Mouse (Mus musculus): ENCODE data around the gene Tsn.

The Tsn gene

DNA sequence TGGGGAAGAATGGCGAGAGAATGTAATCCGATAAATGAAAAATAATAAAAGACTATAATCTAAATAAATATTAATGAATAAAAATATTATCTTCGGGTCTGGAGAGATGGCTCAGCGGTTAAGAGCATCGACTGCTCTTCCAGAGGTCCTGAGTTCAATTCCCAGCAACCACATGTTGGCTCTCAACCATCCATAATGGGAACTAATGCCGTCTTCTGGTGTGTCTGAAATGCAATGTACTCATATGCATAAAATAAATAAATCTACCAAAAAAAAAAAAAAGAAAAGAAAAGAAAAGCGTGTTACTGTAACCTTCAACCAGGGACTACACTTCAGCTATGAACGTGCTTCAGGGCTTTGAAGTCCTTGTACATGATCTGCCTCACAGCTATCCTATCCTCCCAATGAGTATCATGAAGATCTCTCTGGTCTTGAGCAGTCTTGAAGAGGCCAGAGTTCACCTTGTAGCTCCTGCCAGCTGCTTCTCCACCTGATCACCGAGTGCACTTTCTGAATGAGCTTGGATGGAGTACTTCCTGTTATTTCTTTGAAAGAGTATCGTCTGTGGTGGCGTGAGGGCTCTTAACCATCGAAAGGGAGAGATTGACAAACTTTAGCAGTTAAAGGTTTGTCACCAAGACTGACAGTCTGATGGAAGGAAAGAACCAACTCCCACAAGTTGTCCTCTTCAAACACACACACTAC is at the start of gene Tsn:
Tsn (minus strand) TSS at position 118 of the 705 bp plus-strand sequence.
- no peak for DNase-seq (ENCODE audit: low read depth, low spot score)

DNA sequence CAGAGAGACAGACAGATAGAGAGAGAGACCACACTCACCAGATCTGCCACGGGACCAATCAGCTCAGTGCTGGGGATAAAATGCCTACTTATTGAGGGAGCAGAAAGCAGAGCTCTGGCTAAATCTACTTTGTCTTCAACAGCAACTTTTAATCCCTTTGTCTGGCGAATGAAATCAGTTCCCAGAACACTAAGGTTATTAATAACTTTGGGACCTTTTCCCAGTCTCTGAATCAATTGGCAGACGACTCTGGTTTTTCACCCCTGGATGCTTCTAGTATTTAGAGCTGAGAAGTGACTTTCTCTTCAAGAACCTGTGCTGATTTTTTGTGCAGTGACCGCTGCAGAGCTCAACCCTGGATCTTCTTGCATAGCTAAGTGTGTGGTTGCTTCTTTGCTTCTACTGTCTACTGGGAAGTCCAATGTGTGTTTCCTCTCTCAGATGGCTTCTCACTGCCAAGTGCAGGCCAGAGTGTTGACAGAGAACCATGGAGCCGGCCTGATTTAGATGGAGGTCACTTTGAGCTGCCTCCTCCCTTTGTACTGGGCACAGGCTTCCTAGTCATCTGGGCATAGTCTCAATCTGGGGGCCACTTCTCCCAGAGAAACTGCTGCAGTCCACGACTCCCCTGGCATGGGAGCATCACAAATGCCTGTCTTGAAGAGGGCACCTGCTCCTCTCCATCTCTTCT is 47.7 kb upstream of the Tsn start:
- no peak for DNase-seq (ENCODE audit: low read depth, low spot score)

DNA sequence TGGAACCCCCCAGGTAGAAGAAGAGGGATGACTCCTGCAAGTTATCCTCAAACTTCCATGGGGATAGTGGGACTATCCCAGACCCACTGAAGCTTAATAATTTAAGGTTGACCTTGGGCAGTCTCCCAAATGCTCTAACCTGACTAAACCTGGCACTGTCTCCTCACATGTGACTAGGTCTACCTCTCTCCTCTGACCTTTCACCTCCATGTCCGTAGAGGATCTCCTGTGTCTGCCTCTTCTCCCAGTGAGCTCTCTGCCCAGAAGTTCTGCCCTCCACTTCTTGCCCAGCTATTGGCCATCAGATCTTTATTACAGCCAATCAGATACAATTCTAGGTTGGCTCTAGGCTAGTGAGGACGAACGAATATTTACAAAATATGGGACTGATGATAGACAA is 38.4 kb upstream of the Tsn start:
- DNase-seq (ENCODE audit: low read depth, low spot score), result no peak

DNA sequence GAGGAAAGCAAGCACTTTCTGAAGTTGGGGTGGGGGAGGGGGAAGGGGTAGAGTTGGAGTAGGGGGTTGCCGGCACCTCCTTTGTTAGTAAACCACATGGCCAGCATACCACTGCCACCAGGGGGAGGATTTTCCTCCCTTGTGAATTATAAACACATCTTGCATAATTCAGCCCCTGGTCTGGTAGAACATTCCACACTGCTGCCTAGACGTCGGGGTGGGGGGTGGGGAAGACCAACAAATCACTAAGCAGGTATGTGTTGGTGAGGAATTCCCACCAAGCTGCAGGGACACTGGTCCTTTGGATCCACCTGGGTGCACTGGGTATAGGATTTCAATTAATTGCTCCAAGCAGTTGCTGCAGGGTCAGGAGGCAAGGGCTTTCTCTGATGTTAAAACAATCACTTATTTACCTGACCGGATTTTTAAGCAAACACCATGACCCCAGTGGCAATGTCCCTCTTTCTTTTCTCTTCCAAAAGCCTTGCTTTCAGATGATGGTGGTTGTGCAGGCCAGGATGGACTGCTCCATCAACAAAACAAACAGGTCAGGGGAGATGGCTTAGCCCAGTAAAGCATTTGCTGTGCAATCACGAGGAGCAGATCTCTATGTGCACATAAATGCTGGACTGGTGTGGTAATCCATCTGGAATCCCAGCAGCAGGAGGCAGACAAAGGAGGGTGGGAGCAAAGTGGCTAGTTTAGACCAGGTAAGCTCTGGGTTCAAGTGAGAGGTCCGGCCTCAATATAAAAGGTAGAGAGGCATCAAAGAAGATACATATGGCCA is 32.3 kb upstream of the Tsn start:
- no peak for DNase-seq (ENCODE audit: low read depth, low spot score)

DNA sequence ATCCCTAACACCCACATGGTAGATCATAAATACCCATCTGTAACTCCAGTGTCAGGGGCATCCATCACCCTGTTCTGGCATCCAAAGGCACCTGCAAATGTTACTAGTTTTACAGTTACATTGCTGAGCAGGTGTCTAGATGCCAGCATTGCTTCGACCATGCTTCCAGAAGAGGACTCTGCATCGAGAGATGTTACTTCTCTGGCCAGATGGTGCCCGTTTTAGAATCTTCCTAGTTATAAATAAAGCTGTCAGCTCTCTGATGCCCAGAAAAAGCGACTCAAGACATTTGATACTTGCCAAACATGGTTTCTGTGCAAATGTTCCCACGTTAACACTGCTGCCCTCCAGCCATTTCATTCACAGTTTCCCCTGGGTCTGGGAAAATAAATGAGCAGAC is 26.4 kb upstream of the Tsn start:
- DNase-seq (ENCODE audit: low read depth, low spot score), result no peak

DNA sequence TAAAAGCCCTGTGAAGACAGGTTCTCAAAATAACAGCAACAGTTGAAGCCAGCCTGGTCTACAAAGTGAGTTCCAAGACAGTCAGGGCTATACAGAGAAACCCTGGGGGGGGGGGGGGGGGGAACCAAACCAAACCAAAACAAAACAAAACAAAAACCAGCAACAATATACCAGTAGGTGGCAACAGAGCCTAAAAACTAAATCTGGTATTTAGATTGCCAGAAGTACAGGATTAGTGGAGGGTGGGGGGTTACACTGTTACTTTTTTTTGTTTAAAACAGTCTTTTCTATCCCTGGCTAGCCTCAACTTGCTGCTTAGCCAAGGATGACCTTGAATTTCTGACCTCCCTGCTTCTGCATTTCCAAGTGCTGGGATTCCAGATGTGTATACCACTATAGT is 24.3 kb upstream of the Tsn start:
- no peak for DNase-seq (ENCODE audit: low read depth, low spot score)

DNA sequence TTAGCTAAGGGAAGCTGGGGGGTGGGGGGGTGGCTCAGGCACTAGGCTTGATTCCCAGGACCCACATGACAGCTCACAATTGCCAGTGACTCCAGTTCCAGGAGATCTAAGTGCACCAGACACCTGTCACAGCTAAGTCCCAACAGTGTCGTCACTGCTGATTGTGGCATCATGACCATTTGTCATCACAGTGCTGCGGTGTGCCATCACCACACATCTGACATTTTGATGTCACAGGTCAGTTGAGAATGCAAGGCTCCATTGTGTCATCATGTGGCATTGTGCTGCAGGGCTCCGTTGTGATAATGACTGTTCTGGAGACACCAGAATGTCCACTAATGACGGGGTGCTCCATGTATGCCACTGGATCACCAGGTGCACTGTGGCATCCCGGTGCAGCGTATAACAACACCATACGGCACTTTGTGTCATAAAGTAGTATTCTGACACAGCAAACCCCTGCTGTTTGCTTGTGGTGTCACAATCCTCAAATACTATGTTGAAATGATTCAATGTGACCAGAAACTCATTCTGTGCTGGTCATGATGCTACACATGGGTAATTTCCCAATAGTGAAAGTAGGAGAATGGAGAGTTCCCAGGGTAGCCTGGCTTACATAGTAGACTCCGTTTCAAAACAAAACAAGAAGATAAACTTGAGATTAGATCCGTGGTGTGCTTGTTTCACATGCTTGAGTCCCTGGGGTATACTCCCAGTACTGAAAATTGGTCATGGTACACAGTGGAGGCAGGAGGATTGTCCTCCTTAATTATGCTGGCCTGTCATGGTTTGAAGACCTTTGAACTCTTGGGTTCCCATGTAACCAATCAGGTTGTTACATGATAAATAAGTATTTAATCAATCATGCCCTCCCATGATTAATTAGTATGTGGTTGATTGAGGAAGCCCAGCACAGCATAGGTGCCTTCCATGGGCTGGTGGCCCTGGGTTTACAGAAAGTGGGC is 23.5 kb upstream of the Tsn start:
- DNase-seq (ENCODE audit: low read depth, low spot score), result no peak

DNA sequence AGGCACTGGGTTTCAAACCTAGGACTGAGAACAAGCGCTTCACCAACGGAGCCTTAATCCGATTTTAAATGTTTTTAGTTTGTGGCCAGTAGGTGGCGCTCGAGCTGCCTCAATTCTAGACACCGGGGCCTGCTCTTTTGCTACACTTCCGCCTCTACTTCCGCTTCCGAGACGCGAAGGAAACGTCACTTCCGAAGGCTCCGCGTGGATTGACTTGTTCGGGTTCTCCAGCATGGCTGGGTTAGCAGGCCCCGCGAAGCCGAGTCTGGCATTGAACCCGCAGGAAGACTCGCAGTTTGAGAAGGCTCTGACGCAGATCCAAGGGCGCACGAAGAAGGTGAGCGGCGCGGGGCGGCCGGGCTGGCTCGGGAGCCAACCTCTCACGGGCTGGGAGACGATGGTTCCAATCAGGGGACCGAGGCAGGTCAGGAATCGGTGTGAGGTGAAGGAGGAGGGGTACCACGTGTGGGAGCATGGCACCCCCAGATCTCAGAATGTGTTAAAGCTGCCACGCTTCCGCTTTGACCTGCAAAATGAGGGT is 10.2 kb upstream of the Tsn start, which contains the start of gene Nifk:
Nifk (plus strand) TSS at position 179 of the 541 bp plus-strand sequence.
- DNase-seq (ENCODE audit: low read depth, low spot score), result peak; percentile 96

DNA sequence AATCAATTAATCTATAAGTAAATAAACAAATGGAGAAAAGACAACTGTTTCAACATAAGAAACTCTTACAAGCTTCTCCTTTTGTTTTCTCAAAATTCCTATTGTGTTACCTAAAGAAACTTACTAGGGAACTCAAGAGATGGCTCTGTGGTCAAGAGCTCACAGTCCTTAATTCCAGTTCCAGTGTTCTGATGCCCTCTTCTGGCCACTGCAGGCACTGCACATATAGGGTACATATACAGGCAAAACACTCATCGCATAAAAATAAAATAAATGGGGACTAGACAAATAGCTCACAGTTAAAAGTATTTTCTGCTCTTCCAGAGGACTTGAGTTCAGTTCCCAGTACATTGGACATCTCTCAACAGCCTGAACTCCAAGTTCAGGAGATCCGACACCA is 9.2 kb upstream of the Tsn start:
- no peak for DNase-seq (ENCODE audit: low read depth, low spot score)

DNA sequence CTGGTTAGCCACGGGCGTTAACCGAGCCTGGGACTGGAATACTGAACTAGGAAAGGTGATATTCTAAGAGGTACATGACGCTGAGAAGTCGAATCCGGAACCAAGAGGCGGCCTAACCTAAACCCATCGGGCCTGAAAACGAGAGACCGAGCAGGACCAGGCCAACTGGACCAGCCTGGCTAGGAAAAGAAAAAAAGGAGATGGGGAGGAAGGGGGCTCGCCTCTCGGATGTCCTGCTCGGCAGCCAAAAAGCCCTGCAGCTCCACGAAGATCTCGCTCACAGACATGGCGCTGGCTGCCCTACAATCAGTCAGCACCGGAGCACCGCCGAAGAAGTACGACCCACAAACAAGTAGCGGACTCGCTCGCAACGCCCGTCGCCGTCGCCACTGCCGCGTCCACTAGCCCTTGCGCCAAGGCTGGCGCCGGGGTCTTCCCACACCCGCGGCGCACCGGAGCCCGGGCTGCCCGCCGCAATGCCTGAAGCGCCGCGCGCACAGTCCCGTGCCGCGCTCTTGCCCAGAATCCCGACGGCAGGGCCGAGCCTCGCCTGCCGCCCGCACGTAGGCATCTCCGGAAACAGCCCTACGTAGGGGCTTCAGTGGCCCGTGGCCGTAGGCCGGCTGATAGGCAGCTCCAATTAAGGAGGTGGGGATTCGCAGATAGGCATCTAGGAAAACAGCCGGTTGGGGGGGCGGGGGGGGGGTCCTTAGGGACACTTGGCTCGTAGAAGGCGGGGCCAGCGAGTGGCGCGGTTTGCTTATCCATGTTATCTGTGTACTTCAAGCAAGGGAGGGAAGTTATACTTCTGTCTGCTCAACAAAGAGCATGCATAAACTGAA is 538 bp downstream of the Tsn start:
- peak; percentile 79 for DNase-seq (ENCODE audit: low read depth, low spot score)

DNA sequence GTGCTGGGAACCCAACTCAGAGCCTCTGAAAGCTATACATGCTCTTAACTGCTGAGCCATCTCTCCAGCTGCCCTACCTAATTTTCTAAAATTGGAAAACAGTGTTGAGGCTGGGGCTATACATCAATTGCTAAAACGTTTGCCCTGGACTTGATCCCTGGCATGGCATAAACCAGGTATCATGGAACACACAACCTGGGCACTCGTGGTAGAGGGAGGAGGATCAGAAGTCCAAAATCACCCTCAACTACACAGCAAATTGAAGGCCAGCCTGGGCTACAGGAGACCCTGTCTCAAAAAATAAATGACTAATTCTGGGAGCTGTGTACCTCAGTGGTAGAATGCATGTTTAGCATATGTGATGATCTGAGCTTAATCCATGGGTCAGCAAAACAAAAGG is 13.8 kb downstream of the Tsn start:
- DNase-seq (ENCODE audit: low read depth, low spot score), result no peak

DNA sequence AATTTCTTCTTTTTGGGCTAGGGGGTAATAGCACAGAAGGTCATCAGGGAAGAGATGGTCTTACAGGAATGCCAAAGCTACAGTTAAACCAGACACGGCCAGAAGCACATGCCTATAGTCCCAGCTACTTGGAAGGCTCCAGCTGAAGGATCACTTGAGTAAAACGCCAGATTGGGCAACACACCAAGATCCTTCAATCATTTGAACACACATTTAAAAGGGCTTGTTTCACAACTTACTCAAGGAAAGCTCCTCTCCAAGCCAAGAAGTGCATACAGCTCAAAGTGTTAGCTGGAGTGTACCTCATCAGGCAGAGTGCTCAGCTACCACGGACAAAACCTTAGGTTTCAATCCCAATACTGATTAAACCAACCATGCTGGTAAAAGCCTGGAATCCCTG is 14.9 kb downstream of the Tsn start:
- DNase-seq (ENCODE audit: low read depth, low spot score), result no peak

DNA sequence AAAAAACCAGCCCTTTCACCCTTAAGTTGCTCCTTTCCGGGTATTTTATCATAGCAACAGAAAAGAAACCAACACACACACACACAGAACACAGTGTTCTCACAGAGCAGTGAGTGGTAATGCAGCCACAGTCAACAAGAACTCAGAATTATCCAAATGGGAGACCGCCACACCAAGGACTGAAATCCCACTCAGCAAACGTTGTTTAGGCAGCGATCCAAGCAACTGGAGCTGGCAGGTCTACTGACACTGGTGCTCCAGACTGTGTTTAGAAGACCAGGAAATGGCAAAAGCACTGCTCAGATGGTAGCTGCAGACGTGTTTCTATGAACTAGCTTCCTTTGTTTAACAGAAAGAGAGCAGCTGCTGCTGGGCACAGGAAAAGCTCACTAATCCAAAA is 16.7 kb downstream of the Tsn start:
- no peak for DNase-seq (ENCODE audit: low read depth, low spot score)

DNA sequence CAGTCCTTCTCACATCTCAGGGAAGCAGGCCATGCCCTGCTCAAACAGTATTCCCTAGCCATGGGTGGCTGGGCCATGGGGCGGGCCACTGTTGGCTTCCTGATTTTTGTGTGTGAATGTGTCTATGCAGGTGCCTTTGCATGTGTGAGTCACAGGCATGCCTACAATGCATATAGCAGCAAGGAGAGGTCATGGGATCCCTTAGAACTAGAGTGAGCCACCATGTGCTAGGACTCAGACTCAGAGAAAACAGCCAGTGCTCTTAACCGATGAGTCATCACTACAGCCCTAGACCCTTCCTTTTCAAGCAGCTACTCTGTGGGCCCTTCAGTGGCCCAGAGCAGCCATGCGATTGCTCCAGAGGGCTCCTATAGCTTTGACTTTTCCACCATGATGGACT is 17.3 kb downstream of the Tsn start:
- no peak for DNase-seq (ENCODE audit: low read depth, low spot score)

DNA sequence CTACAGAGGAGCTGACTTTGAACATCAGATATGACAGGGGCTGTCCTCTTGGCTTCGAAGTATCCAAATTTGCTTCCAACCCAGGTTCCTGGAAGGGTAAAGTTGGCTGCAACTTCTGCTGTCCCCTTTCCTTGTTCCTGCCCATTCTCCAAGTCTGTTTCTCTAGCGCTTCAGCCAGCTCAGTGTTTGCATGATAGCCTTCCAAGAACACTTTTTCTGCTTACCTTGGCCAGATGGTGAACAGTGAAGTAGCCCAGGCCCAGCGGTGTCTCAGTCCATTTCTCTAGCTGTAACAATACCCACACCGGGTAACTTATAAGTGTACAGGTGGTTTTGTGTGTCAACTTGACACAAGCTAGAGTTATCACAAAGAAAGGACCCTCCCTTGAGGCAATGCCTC is 19.2 kb downstream of the Tsn start:
- DNase-seq (ENCODE audit: low read depth, low spot score), result no peak

DNA sequence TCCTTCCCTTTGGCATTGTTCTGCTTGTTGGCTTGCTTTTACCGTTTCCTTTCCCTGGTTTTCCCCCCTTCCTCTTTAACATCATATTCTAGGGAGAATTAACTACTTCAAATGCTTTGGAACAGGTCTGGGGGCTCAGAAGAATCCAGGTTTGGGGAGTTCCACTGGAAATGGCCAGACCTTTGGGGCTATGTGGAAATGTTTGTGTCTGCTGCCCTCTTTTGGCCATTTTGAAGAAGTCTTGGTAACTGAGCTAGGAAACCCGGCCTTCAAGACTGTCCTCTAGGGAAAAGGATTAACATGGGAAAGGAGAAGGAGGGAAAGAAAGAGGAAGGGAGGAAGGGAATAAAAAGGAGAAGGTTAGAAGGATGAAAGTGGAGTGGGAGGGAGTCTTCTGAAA is 36.4 kb downstream of the Tsn start:
- peak; percentile 23 for DNase-seq (ENCODE audit: low read depth, low spot score)

DNA sequence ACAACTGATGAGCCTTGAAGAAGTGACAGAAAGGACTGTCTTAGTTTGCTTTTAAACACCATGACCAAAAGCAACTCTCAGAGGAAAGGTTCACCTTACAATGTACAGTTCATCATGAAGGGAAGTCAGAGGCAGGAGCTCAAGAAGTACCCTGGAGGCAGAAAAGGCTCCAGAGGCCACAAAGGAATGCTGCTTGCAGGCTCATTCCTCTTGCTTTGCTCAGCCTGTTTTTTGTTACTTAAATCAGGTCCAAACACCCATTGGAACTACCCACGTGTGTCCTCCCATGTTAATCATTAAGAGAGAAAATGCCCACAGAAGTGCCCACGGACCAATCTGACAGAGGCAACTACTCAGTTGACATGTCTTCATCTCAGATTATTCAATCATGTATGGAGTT is 59.6 kb downstream of the Tsn start:
- DNase-seq (ENCODE audit: low read depth, low spot score), result no peak
